15 mouse cellular contexts compared by ENCODE assay signal in the genomic region with DNA sequence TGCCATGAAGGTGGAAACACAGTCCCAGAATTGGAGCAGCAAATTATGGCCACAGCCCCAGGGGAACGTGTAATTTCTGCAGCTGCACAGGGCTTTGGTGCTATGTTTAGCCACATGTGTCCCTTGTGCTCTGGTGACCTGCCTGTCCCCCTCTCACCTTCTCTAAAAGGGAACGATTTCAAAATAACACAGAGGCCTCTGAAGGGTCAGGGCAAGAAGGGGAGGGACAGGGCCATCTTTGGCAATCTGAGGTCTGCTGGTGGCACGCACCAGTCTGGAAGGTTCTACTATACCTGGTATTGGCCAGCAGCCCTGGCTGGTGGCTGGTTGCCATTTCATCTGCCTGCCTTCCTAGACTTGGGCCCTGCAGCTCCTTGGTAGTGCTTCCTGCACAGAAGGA.
A peak's percentile ranks its signal among the peaks of the same experiment; 100 is the strongest.
DNase-seq lines count a peak whose midpoint lies in the region; ATAC-seq and TF ChIP-seq lines count a peak whose summit lies in the region.
"Had no signal": no experiment of that assay in that cellular context is flagged by ENCODE, and none has a peak within 500 bp of the region (broad histone marks: within the 10 kb centered on the region; RNA-seq: fewer than 3 reads in every experiment).

No protein-coding gene starts in this region.

- no peak overlapping the region for H3K9ac ChIP-seq in heart, embryonic 11.5 days (ENCODE audit: low read depth, low read length)
- H3K9ac ChIP-seq: hindbrain, embryonic 15.5 days; neural tube, embryonic 13.5 days had no signal

- no peak overlapping the region for H3K4me3 ChIP-seq in gastrocnemius, adult 2 months
- no peak overlapping the region for H3K4me3 ChIP-seq in heart, embryonic 11.5 days (ENCODE audit: low read depth, low read length)
- H3K4me3 ChIP-seq in limb, embryonic 10.5 days, result no peak overlapping the region
- no peak overlapping the region for H3K4me3 ChIP-seq in thymus, adult 2 months (ENCODE audit: control insufficient read depth, insufficient read depth, low read length)
- H3K4me3 ChIP-seq: hindbrain, embryonic 15.5 days; neural tube, embryonic 13.5 days had no signal

- no peak for TF ChIP-seq CTCF in gastrocnemius, adult 2 months (IDR thresholded peaks at IDR 0.05)
- TF ChIP-seq CTCF in thymus, adult 2 months (IDR thresholded peaks at IDR 0.05; ENCODE audit: borderline replicate concordance, control insufficient read depth, extremely low read depth, insufficient read depth, low read length, poor library complexity), result no peak

- no peaks in the 10 kb centered on the region for H3K27me3 ChIP-seq in heart, embryonic 11.5 days (ENCODE audit: control insufficient read depth, insufficient read depth, low read length)
- H3K27me3 ChIP-seq in limb, embryonic 10.5 days (ENCODE audit: low read depth, poor library complexity, severe bottlenecking), result no peaks in the 10 kb centered on the region
- H3K27me3 ChIP-seq in thymus, adult 2 months (ENCODE audit: control insufficient read depth, insufficient read depth, low read length), result no peaks in the 10 kb centered on the region
- H3K27me3 ChIP-seq: hindbrain, embryonic 15.5 days; neural tube, embryonic 13.5 days had no signal

- peak overlapping the region; percentile 90 for H3K27ac ChIP-seq in gastrocnemius, adult 2 months
- peak overlapping the region; percentile 46 for H3K27ac ChIP-seq in heart, embryonic 11.5 days (ENCODE audit: low read depth, low read length)
- H3K27ac ChIP-seq in limb, embryonic 10.5 days, result peak overlapping the region; percentile 75
- no peak overlapping the region for H3K27ac ChIP-seq in thymus, adult 2 months (ENCODE audit: control insufficient read depth, insufficient read depth, low read length)
- H3K27ac ChIP-seq: hindbrain, embryonic 15.5 days; neural tube, embryonic 13.5 days had no signal

- peaks cover 13% of the 10 kb centered on the region for H3K4me1 ChIP-seq in heart, embryonic 11.5 days (ENCODE audit: control insufficient read depth, insufficient read depth, low read length)
- peaks cover 35% of the 10 kb centered on the region for H3K4me1 ChIP-seq in limb, embryonic 10.5 days
- peaks cover 10% of the 10 kb centered on the region; the same call in 1 of the 2 replicates for H3K4me1 ChIP-seq in thymus, adult 2 months (replicated peaks; ENCODE audit: control insufficient read depth, insufficient read depth, low read length)
- H3K4me1 ChIP-seq: hindbrain, embryonic 15.5 days; neural tube, embryonic 13.5 days had no signal

- DNase-seq in cerebellum, postnatal 25 days, result peak; percentile 11 to 48
- DNase-seq in cerebellum, adult 9-11 months, result no peak
- DNase-seq in gastrocnemius, adult 2 months, result peak; percentile 75
- no peak for DNase-seq in limb, embryonic 10.5 days (ENCODE audit: low spot score)
- no peak for DNase-seq in thymus, postnatal 10 days (ENCODE audit: low spot score in 2 of 2)
- no peak for DNase-seq in thymus, adult 2 months
- no peak for DNase-seq in kidney, postnatal 10 days
- DNase-seq: B cell, adult 2 months; kidney, adult 8-10 months; layer of hippocampus, adult 9-11 months; right cerebral cortex, adult 18-20 months had no signal

- 37% methylated on average over 3 of the region's 3 CpGs for WGBS in heart, embryonic 11.5 days (ENCODE audit: insufficient replicate concordance)
- 71% methylated on average over 3 of the region's 3 CpGs for WGBS in limb, embryonic 10.5 days
- WGBS in thymus, adult 2 months, result 68% methylated on average over 3 of the region's 3 CpGs

- no peaks in the 10 kb centered on the region for H3K36me3 ChIP-seq in heart, embryonic 11.5 days (ENCODE audit: control insufficient read depth, insufficient read depth, low read length)
- H3K36me3 ChIP-seq in limb, embryonic 10.5 days, result no peaks in the 10 kb centered on the region
- H3K36me3 ChIP-seq in thymus, adult 2 months (ENCODE audit: control insufficient read depth, insufficient read depth, low read length), result no peaks in the 10 kb centered on the region
- H3K36me3 ChIP-seq: G1E; hindbrain, embryonic 15.5 days; neural tube, embryonic 13.5 days had no signal

- intact Hi-C loops in gastrocnemius, adult 2 months (cut with DNase I), result loop anchor here (5.0 kb wide), 1 partner anchor 57 kb away; no protein-coding TSS in a partner anchor

- no peak for TF ChIP-seq POLR2A in thymus, adult 2 months (IDR thresholded peaks at IDR 0.05; ENCODE audit: control insufficient read depth, extremely low read depth, insufficient read depth, low read length, poor library complexity)

- no peak overlapping the region for H3K4me2 ChIP-seq in heart, embryonic 11.5 days
- H3K4me2 ChIP-seq: hindbrain, embryonic 15.5 days; neural tube, embryonic 13.5 days had no signal

- no peaks in the 10 kb centered on the region for H3K9me3 ChIP-seq in heart, embryonic 11.5 days (replicated peaks; ENCODE audit: control insufficient read depth, low read length)
- H3K9me3 ChIP-seq in limb, embryonic 10.5 days (replicated peaks), result no peaks in the 10 kb centered on the region
- H3K9me3 ChIP-seq: G1E; hindbrain, embryonic 15.5 days; neural tube, embryonic 13.5 days had no signal

- no peak for ATAC-seq in heart, embryonic 11.5 days (replicated peaks; ENCODE audit: insufficient number of reproducible peaks, low FRiP score, low TSS enrichment)

Comparison
In these comparisons a context has a peak if more than half of its experiments do, and no peak if none do; other contexts are left out.
1. DNase-seq: peak in cerebellum, postnatal 25 days (2 of 2) and gastrocnemius, adult 2 months (single experiment); none in cerebellum, adult 9-11 months (single experiment), limb, embryonic 10.5 days (single experiment), thymus, postnatal 10 days (0 of 2), thymus, adult 2 months (single experiment) and kidney, postnatal 10 days (single experiment).